Mouse (Mus musculus): ENCODE data around the gene Uba7. TPM values are rescaled to one million over a fixed set of nuclear protein-coding genes. Genes with fewer than 3 reads are reported as not detected.

The Uba7 gene
- polyA plus RNA-seq (2015; fragmentation: Nextera tagmentation; extraction: Ambion mirVana), result 20.6 and 24.2 TPM in 2 replicates

GRCm38 (mm10) chr9:107975399-107976386 is at the start of gene Uba7:
Gene Uba7 (plus strand): TSS chr9:107975505.
- peaks cover 8% of the 10 kb centered on the region for H3K4me1 ChIP-seq (replicated peaks; ENCODE audit: control insufficient read depth, insufficient read depth, low read length)
- peak within 1 kb of the TSS; percentile 31 for H3K4me3 ChIP-seq (ENCODE audit: low read length)
- WGBS, result 65% methylated on average over 12 of the region's 12 CpGs
- peak within 1 kb of the TSS; percentile 67 for H3K27ac ChIP-seq (ENCODE audit: low read length)
- peak within 1 kb of the TSS; percentile 54 for H3K9ac ChIP-seq (ENCODE audit: low read length)
- no peaks in the 10 kb centered on the region for H3K9me3 ChIP-seq (ENCODE audit: control insufficient read depth, low read length)
- ATAC-seq (ENCODE audit: low read depth), result peak; percentile 30
- H3K36me3 ChIP-seq (ENCODE audit: control insufficient read depth, insufficient read depth, low read length), result no peaks in the 10 kb centered on the region; the same call in none of the 2 replicates
- no peaks in the 10 kb centered on the region for H3K27me3 ChIP-seq (ENCODE audit: control insufficient read depth, insufficient read depth, low read depth, low read length)
- peak within 1 kb of the TSS; percentile 38 for H3K4me2 ChIP-seq (ENCODE audit: low read depth, low read length)

GRCm38 (mm10) chr9:107926920-107927420 is 48.3 kb upstream of the Uba7 start:
- ATAC-seq (ENCODE audit: low read depth), result no peak
- H3K27me3 ChIP-seq (ENCODE audit: control insufficient read depth, insufficient read depth, low read depth, low read length), result no peaks in the 10 kb centered on the region
- H3K4me1 ChIP-seq (replicated peaks; ENCODE audit: control insufficient read depth, insufficient read depth, low read length), result peaks cover 17% of the 10 kb centered on the region

GRCm38 (mm10) chr9:107927749-107928148 is 47.6 kb upstream of the Uba7 start:
- peak; percentile 88 for ATAC-seq (ENCODE audit: low read depth)

More at GRCm38 (mm10) chr9:107926920-107927420, 48.3 kb upstream of the Uba7 start:
- H3K27ac ChIP-seq (ENCODE audit: low read length), result peak overlapping the region; percentile 81
- no peak overlapping the region for H3K4me3 ChIP-seq (ENCODE audit: low read length)
- H3K36me3 ChIP-seq (ENCODE audit: control insufficient read depth, insufficient read depth, low read length), result no peaks in the 10 kb centered on the region
- H3K9me3 ChIP-seq (ENCODE audit: control insufficient read depth, low read length), result no peaks in the 10 kb centered on the region
- WGBS, result 30% methylated on average over 9 of the region's 9 CpGs
- no peak overlapping the region for H3K9ac ChIP-seq (ENCODE audit: low read length)
- no peak overlapping the region for H3K4me2 ChIP-seq (ENCODE audit: low read depth, low read length)

GRCm38 (mm10) chr9:107928169-107928568 is 47.1 kb upstream of the Uba7 start, which contains the start of gene Actl11:
Gene Actl11 (plus strand): TSS chr9:107928469.
- peak within 1 kb of the TSS; percentile 5; the same call in 1 of the 2 replicates for H3K9ac ChIP-seq (ENCODE audit: low read length)
- 63% methylated on average over 3 of the region's 3 CpGs for WGBS
- ATAC-seq (ENCODE audit: low read depth), result no peak

More at GRCm38 (mm10) chr9:107927749-107928148, 47.6 kb upstream of the Uba7 start:
- Histone ChIP-seq H3K27ac (ENCODE audit: low read length) (peak overlapping the region; percentile 81), H3K27me3 (ENCODE audit: control insufficient read depth, insufficient read depth, low read depth, low read length) (no peaks in the 10 kb centered on the region), H3K4me2 (ENCODE audit: low read depth, low read length) (no peak overlapping the region), H3K4me1 (replicated peaks; ENCODE audit: control insufficient read depth, insufficient read depth, low read length) (peaks cover 17% of the 10 kb centered on the region), H3K4me3 (ENCODE audit: low read length) (no peak overlapping the region), H3K9ac (ENCODE audit: low read length) (peak overlapping the region; percentile 5; the same call in 1 of the 2 replicates), H3K9me3 (ENCODE audit: control insufficient read depth, low read length) (no peaks in the 10 kb centered on the region), H3K36me3 (ENCODE audit: control insufficient read depth, insufficient read depth, low read length) (no peaks in the 10 kb centered on the region)
- 46% methylated on average over 5 of the region's 5 CpGs for WGBS

GRCm38 (mm10) chr9:107932221-107932620 is 43.1 kb upstream of the Uba7 start:
- ATAC-seq (ENCODE audit: low read depth), result no peak
- Histone ChIP-seq H3K27me3 (ENCODE audit: control insufficient read depth, insufficient read depth, low read depth, low read length) (peaks cover under 1% of the 10 kb centered on the region; the same call in 1 of the 2 replicates), H3K9ac (ENCODE audit: low read length) (no peak overlapping the region), H3K4me3 (ENCODE audit: low read length) (no peak overlapping the region), H3K36me3 (ENCODE audit: control insufficient read depth, insufficient read depth, low read length) (no peaks in the 10 kb centered on the region), H3K4me2 (ENCODE audit: low read depth, low read length) (no peak overlapping the region), H3K4me1 (replicated peaks; ENCODE audit: control insufficient read depth, insufficient read depth, low read length) (peaks cover 10% of the 10 kb centered on the region), H3K9me3 (ENCODE audit: control insufficient read depth, low read length) (no peaks in the 10 kb centered on the region), H3K27ac (ENCODE audit: low read length) (no peak overlapping the region)
- WGBS, result 68% methylated on average over 4 of the region's 4 CpGs

More at GRCm38 (mm10) chr9:107928169-107928568, 47.1 kb upstream of the Uba7 start, which contains the start of gene Actl11:
- Histone ChIP-seq H3K27ac (ENCODE audit: low read length) (peak within 1 kb of the TSS; percentile 81), H3K27me3 (ENCODE audit: control insufficient read depth, insufficient read depth, low read depth, low read length) (no peaks in the 10 kb centered on the region), H3K4me2 (ENCODE audit: low read depth, low read length) (no peak within 1 kb of the TSS), H3K4me3 (ENCODE audit: low read length) (no peak within 1 kb of the TSS), H3K4me1 (replicated peaks; ENCODE audit: control insufficient read depth, insufficient read depth, low read length) (peaks cover 17% of the 10 kb centered on the region), H3K36me3 (ENCODE audit: control insufficient read depth, insufficient read depth, low read length) (no peaks in the 10 kb centered on the region), H3K9me3 (ENCODE audit: control insufficient read depth, low read length) (no peaks in the 10 kb centered on the region)

- peaks cover 5% of the 10 kb centered on the region; the same call in 1 of the 2 replicates for H3K27me3 ChIP-seq (ENCODE audit: control insufficient read depth, insufficient read depth, low read depth, low read length)
- ATAC-seq (ENCODE audit: low read depth), result no peak
- 85% methylated on average over 11 of the region's 11 CpGs for WGBS
Measured at GRCm38 (mm10) chr9:107934146-107934545, 41.2 kb upstream of the Uba7 start.

GRCm38 (mm10) chr9:107935374-107935773 is 39.9 kb upstream of the Uba7 start, which contains the start of gene Camkv:
Gene Camkv (plus strand): TSS chr9:107935674.
- Histone ChIP-seq H3K9ac (ENCODE audit: low read length) (peak within 1 kb of the TSS; percentile 64), H3K9me3 (ENCODE audit: control insufficient read depth, low read length) (no peaks in the 10 kb centered on the region), H3K4me2 (ENCODE audit: low read depth, low read length) (peak within 1 kb of the TSS; percentile 93), H3K4me1 (replicated peaks; ENCODE audit: control insufficient read depth, insufficient read depth, low read length) (peaks cover 5% of the 10 kb centered on the region; the same call in 1 of the 2 replicates), H3K4me3 (ENCODE audit: low read length) (peak within 1 kb of the TSS; percentile 53), H3K36me3 (ENCODE audit: control insufficient read depth, insufficient read depth, low read length) (no peaks in the 10 kb centered on the region), H3K27ac (ENCODE audit: low read length) (no peak within 1 kb of the TSS), H3K27me3 (ENCODE audit: control insufficient read depth, insufficient read depth, low read depth, low read length) (peaks cover 5% of the 10 kb centered on the region; the same call in 1 of the 2 replicates)
- ATAC-seq (ENCODE audit: low read depth), result no peak
- 9% methylated on average over 3 of the region's 3 CpGs for WGBS

More at GRCm38 (mm10) chr9:107934146-107934545, 41.2 kb upstream of the Uba7 start:
- no peak overlapping the region for H3K27ac ChIP-seq (ENCODE audit: low read length)
- H3K4me2 ChIP-seq (ENCODE audit: low read depth, low read length), result no peak overlapping the region
- H3K4me3 ChIP-seq (ENCODE audit: low read length), result no peak overlapping the region
- H3K9ac ChIP-seq (ENCODE audit: low read length), result no peak overlapping the region
- no peaks in the 10 kb centered on the region for H3K36me3 ChIP-seq (ENCODE audit: control insufficient read depth, insufficient read depth, low read length)
- H3K4me1 ChIP-seq (replicated peaks; ENCODE audit: control insufficient read depth, insufficient read depth, low read length), result peaks cover 5% of the 10 kb centered on the region; the same call in 1 of the 2 replicates
- H3K9me3 ChIP-seq (ENCODE audit: control insufficient read depth, low read length), result no peaks in the 10 kb centered on the region

GRCm38 (mm10) chr9:107935790-107936214 is 39.5 kb upstream of the Uba7 start:
- 0% methylated on average over 37 of the region's 41 CpGs for WGBS

More at GRCm38 (mm10) chr9:107935790-107936214, 39.5 kb upstream of the Uba7 start:
- Histone ChIP-seq H3K4me2 (ENCODE audit: low read depth, low read length) (peak overlapping the region; percentile 93), H3K27ac (ENCODE audit: low read length) (no peak overlapping the region), H3K27me3 (ENCODE audit: control insufficient read depth, insufficient read depth, low read depth, low read length) (peaks cover 5% of the 10 kb centered on the region; the same call in 1 of the 2 replicates), H3K9ac (ENCODE audit: low read length) (peak overlapping the region; percentile 64), H3K9me3 (ENCODE audit: control insufficient read depth, low read length) (no peaks in the 10 kb centered on the region), H3K4me1 (replicated peaks; ENCODE audit: control insufficient read depth, insufficient read depth, low read length) (peaks cover 5% of the 10 kb centered on the region; the same call in 1 of the 2 replicates), H3K4me3 (ENCODE audit: low read length) (peak overlapping the region; percentile 53), H3K36me3 (ENCODE audit: control insufficient read depth, insufficient read depth, low read length) (no peaks in the 10 kb centered on the region)
- peak; percentile 57 for ATAC-seq (ENCODE audit: low read depth)
